Mouse (Mus musculus): ENCODE data around the gene Dgka. TPM values are rescaled to one million over a fixed set of nuclear protein-coding genes. Genes with fewer than 3 reads are reported as not detected.
"Not testable (repeated sequence)": the region's sequence is repeated elsewhere in the genome, so short reads cannot be mapped to it uniquely, and the experiment has no call there.

The Dgka gene
- polyA plus RNA-seq, 1 experiment: 24.5 TPM

- TF ChIP-seq CTCF (conservative IDR thresholded peaks at IDR 0.05; ENCODE audit: insufficient read depth, insufficient read length, low read depth, low read length) (no peak), POLR2A (IDR thresholded peaks at IDR 0.05; ENCODE audit: low read depth, low read length) (no peak)
- H3K36me3 ChIP-seq (ENCODE audit: control insufficient read depth, insufficient read depth, low read length): no peaks in the 10 kb centered on the region
- H3K4me1 ChIP-seq (ENCODE audit: control insufficient read depth, insufficient read depth, low read length): no peaks in the 10 kb centered on the region
- no peaks in the 10 kb centered on the region for H3K27me3 ChIP-seq (replicated peaks; ENCODE audit: control insufficient read depth, insufficient read depth, low read length)
- H3K4me3 ChIP-seq (ENCODE audit: insufficient read depth, low read depth, low read length): no peak overlapping the region
- DNase-seq: peak; percentile 17
- WGBS: 18% methylated on average over 15 of the region's 15 CpGs
- no peak overlapping the region for H3K27ac ChIP-seq (ENCODE audit: insufficient read depth, low read depth, low read length)
These were observed 7.2 kb downstream of the Dgka start for GRCm38 (mm10) chr10:128737435-128737834.

DNA sequence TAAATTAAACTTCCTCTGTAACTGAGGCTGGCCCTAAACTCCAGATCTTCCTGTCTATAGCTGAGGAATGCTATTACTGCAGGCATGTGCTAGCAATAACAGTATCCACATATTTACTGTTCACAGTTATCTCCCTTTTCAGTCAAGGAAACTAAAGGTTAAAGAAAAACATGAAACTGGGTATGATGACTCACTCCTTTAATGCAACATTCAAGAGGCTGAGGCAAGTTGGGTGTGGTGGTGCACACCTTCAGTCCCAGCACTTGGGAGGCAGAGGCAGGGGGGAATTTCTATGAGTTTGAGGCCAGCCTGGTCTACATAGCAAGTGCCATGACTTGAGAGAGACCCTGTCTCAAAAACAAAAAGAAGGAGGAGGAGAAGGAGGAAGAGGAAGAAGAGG, 12.7 kb downstream of the Dgka start:
- DNase-seq: no peak
- Histone ChIP-seq H3K27me3 (replicated peaks; ENCODE audit: control insufficient read depth, insufficient read depth, low read length) (no peaks in the 10 kb centered on the region), H3K4me3 (ENCODE audit: insufficient read depth, low read depth, low read length) (no peak overlapping the region), H3K27ac (ENCODE audit: insufficient read depth, low read depth, low read length) (no peak overlapping the region), H3K4me1 (ENCODE audit: control insufficient read depth, insufficient read depth, low read length) (peaks cover 3% of the 10 kb centered on the region; the same call in 1 of the 2 replicates), H3K36me3 (ENCODE audit: control insufficient read depth, insufficient read depth, low read length) (no peaks in the 10 kb centered on the region)
- no peak for TF ChIP-seq CTCF (conservative IDR thresholded peaks at IDR 0.05; ENCODE audit: insufficient read depth, insufficient read length, low read depth, low read length)

GRCm38 (mm10) chr10:128731002-128731433, 13.6 kb downstream of the Dgka start:
- Histone ChIP-seq H3K4me3 (ENCODE audit: insufficient read depth, low read depth, low read length) (no peak overlapping the region), H3K4me1 (ENCODE audit: control insufficient read depth, insufficient read depth, low read length) (peaks cover 3% of the 10 kb centered on the region; the same call in 1 of the 2 replicates), H3K27ac (ENCODE audit: insufficient read depth, low read depth, low read length) (no peak overlapping the region), H3K36me3 (ENCODE audit: control insufficient read depth, insufficient read depth, low read length) (no peaks in the 10 kb centered on the region), H3K27me3 (replicated peaks; ENCODE audit: control insufficient read depth, insufficient read depth, low read length) (no peaks in the 10 kb centered on the region)
- DNase-seq: peak; percentile 74
- WGBS: 18% methylated on average over 10 of the region's 10 CpGs
- TF ChIP-seq POLR2A (IDR thresholded peaks at IDR 0.05; ENCODE audit: low read depth, low read length): no peak
- TF ChIP-seq CTCF (conservative IDR thresholded peaks at IDR 0.05; ENCODE audit: insufficient read depth, insufficient read length, low read depth, low read length): peak; percentile 81

GRCm38 (mm10) chr10:128728059-128728458, 16.6 kb downstream of the Dgka start:
- H3K36me3 ChIP-seq (ENCODE audit: control insufficient read depth, insufficient read depth, low read length): no peaks in the 10 kb centered on the region

GRCm38 (mm10) chr10:128725466-128725865, 19.2 kb downstream of the Dgka start:
- H3K27me3 ChIP-seq (replicated peaks; ENCODE audit: control insufficient read depth, insufficient read depth, low read length); DNase-seq; H3K27ac ChIP-seq (ENCODE audit: insufficient read depth, low read depth, low read length); H3K4me1 ChIP-seq (ENCODE audit: control insufficient read depth, insufficient read depth, low read length); H3K36me3 ChIP-seq (ENCODE audit: control insufficient read depth, insufficient read depth, low read length); H3K4me3 ChIP-seq (ENCODE audit: insufficient read depth, low read depth, low read length): not testable (repeated sequence)
- WGBS: 81% methylated on average over 4 of the region's 4 CpGs

More at GRCm38 (mm10) chr10:128728059-128728458, 16.6 kb downstream of the Dgka start:
- H3K27ac ChIP-seq (ENCODE audit: insufficient read depth, low read depth, low read length): no peak overlapping the region
- H3K4me1 ChIP-seq (ENCODE audit: control insufficient read depth, insufficient read depth, low read length): peaks cover 3% of the 10 kb centered on the region; the same call in 1 of the 2 replicates
- H3K27me3 ChIP-seq (replicated peaks; ENCODE audit: control insufficient read depth, insufficient read depth, low read length): no peaks in the 10 kb centered on the region
- no peak for DNase-seq
- no peak for TF ChIP-seq CTCF (conservative IDR thresholded peaks at IDR 0.05; ENCODE audit: insufficient read depth, insufficient read length, low read depth, low read length)
- no peak overlapping the region for H3K4me3 ChIP-seq (ENCODE audit: insufficient read depth, low read depth, low read length)
- WGBS: 85% methylated on average over 5 of the region's 5 CpGs

DNA sequence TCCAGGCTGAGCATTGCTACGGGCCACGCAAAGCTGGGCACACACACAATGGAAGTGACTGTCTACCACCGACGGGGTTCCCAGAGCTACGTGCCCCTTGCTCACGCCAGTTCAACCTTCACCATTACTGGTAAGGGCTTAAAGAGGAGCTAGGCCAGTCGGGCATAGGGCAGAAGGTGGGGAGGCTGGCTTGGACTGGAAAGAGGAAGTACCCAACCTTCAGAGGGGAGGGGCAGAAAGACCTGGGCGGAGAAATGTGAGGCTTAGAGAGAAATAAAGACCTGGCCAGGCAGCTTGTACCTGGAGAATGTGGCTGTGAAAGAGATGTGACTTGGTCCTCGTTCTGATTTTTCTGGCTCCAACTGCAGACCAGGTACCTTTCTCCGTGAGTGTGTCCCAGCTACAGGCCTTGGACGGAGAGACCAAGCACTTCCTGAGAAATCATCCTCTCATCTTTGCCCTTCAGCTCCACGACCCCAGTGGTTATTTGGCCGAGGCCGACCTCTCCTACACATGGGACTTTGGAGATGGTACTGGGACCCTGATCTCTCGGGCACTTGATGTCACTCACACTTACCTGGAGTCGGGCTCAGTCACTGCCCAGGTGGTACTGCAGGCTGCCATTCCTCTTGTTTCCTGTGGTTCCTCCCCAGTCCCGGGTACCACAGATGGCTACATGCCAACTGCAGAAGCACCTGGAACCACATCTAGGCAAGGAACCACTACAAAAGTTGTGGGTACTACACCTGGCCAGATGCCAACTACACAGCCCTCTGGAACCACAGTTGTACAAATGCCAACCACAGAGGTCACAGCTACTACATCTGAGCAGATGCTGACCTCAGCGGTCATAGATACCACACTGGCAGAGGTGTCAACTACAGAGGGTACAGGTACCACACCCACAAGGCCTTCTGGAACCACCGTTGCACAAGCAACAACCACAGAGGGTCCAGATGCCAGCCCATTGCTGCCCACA, 28.8 kb downstream of the Dgka start:
- 84% methylated on average over 19 of the region's 19 CpGs for whole genome bisulfite sequencing
- Histone ChIP-seq H3K27me3 (replicated peaks; ENCODE audit: control insufficient read depth, insufficient read depth, low read length) (no peaks in the 10 kb centered on the region), H3K4me3 (ENCODE audit: insufficient read depth, low read depth, low read length) (no peak overlapping the region), H3K27ac (ENCODE audit: insufficient read depth, low read depth, low read length) (no peak overlapping the region), H3K4me1 (ENCODE audit: control insufficient read depth, insufficient read depth, low read length) (no peaks in the 10 kb centered on the region), H3K36me3 (ENCODE audit: control insufficient read depth, insufficient read depth, low read length) (no peaks in the 10 kb centered on the region)
- DNase-seq: no peak
- TF ChIP-seq POLR2A (IDR thresholded peaks at IDR 0.05; ENCODE audit: low read depth, low read length) (no peak), CTCF (conservative IDR thresholded peaks at IDR 0.05; ENCODE audit: insufficient read depth, insufficient read length, low read depth, low read length) (no peak)

DNA sequence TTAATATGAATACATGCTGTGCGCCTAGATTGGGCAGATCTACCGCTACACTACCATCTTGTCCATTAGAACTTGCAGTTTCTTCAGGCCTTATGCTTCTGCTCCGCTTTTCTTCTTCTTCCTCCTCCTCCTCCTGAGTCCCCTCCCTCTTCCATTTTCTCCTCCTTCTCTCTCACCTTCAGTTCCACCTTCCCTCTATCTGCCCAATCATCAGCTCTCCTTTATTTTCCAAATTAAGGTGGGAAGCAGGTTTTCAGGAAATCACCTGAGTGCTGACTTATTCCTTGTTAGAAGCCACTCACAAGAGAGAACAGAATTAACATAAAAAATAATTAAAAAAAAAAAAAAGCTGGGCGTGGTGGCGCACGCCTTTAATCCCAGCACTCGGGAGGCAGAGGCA, 33.3 kb downstream of the Dgka start:
- WGBS: 97% methylated on average over 7 of the region's 7 CpGs
- not testable (repeated sequence) for H3K27ac ChIP-seq (ENCODE audit: insufficient read depth, low read depth, low read length); H3K4me3 ChIP-seq (ENCODE audit: insufficient read depth, low read depth, low read length); H3K36me3 ChIP-seq (ENCODE audit: control insufficient read depth, insufficient read depth, low read length); DNase-seq; H3K4me1 ChIP-seq (ENCODE audit: control insufficient read depth, insufficient read depth, low read length); H3K27me3 ChIP-seq (replicated peaks; ENCODE audit: control insufficient read depth, insufficient read depth, low read length)
